Mouse (Mus musculus): ENCODE measurements around the gene Usp9y. TPM values are rescaled to one million over a fixed set of nuclear protein-coding genes. Genes with fewer than 3 reads are reported as not detected.

Usp9y gene
- polyA plus RNA-seq (2012; rRNA removed): not detected in 2 replicates

GRCm38 (mm10) chrY:1459682-1460081 is at the start of gene Usp9y:
Usp9y (minus strand) TSS chrY:1459782.

GRCm38 (mm10) chrY:1286171-1286795 is 173.3 kb downstream of the Usp9y start, which contains the start of gene Ddx3y:
Ddx3y (minus strand) TSS chrY:1286629.

Other genes starting within 250 kb of the Usp9y start
- gene Uty, start 214.0 kb downstream of the Usp9y start, polyA plus RNA-seq (2012; rRNA removed): 3.3 and 8.7 TPM in 2 replicates
- 8.0 and 11.6 TPM in 2 replicates for gene Ddx3y, start 173.2 kb downstream of the Usp9y start, polyA plus RNA-seq (2012; rRNA removed)

All from central nervous system, embryonic 11.5 days (tissue).